Mouse (Mus musculus) bone marrow, adult 2 months (tissue): ENCODE measurements around the gene Kazald1. TPM values are rescaled to one million over a fixed set of nuclear protein-coding genes. Genes with fewer than 3 reads are reported as not detected.

ENCODE experiments used
- H3K27ac ChIP-seq: fragments of 200-500 bp; 2 replicates; pipeline ENCODE4 v1.5.1; 2012; ENCODE audit warnings: low read depth, mild to moderate bottlenecking, control low read depth, inconsistent platforms, low read length; ENCODE audit not compliant: control insufficient read depth, poor library complexity, insufficient read depth
- H3K4me1 ChIP-seq: fragments of 200-500 bp; 2 replicates; pipeline ENCODE4 v1.6.1; 2011; ENCODE audit warnings: low read length; ENCODE audit not compliant: control insufficient read depth, insufficient read depth
- H3K4me3 ChIP-seq: fragments of 200-500 bp; replicated peaks from 2 replicates; pipeline ENCODE3; 2011; ENCODE audit warnings: mild to moderate bottlenecking, low read depth, low read length, control low read depth; ENCODE audit not compliant: control insufficient read depth
- CTCF ChIP-seq: fragments of 200-500 bp; IDR thresholded peaks from 2 replicates; pipeline ENCODE4 v1.5.1; 2011; ENCODE audit warnings: low read length, control low read depth; ENCODE audit not compliant: control insufficient read depth, insufficient read depth
- POLR2A ChIP-seq: fragments of 200-500 bp; IDR thresholded peaks from 2 replicates; pipeline ENCODE4 v1.6.1; 2011; ENCODE audit warnings: low read depth, mild to moderate bottlenecking, control low read depth, low read length, borderline replicate concordance; ENCODE audit not compliant: control insufficient read depth
- WGBS: fragments of 180-500 bp; shearing (Covaris S2); methylation state at CpG from one replicate; pipeline ENCODE4 v1.1.7; 2018; 5-methylcytosine and 5-hydroxymethylcytosine counted together
- polyA plus RNA-seq: library from polyadenylated mRNA; stranded (reverse); fragments of >200 nt; gene quantifications from 2 replicates; pipeline ENCODE4 v1.2.4, GENCODE M21; 2011; ENCODE audit warnings: low replicate concordance; ENCODE audit not compliant: missing spikeins, insufficient read depth, insufficient read length

Gene Kazald1
- polyA plus RNA-seq, 1 experiment, result 2.2 TPM

DNA sequence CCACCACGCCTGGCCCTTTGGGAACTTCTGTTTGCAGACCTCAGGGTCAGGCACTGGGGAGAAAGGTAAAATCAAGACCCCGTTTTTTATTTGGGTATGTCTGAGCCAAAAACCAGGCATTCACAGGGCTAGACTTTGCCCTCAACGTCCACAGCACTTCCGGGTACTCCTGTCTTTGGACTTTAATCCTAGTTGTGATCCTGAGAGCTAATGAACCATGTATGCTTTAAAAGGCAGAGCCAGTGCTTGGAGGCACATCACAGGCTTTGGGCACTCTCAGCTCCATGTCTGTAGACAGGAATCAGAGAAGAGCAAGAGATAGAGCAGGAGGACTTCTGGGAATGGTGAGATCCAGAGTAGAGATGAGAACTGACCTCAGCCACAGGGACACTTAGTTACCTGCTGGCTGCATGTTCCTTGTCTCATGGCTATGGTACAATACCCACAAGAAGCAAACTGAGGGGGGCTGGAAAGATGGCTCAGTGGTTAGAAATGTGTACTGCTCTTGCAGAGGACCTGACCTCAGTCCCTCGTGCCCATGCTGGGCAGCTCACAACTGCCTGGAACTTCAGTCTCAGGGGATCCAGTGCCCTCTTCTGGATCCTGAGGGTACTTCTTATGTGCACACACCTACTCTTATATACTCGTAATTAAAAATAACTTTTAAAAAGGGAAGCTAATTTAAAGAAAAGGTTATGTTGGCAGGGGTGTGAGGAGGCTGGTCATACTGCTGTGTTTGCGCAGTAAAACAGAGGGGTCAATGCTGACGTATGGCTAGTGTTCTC lies 25.6 kb downstream of the Kazald1 start:
- TF ChIP-seq CTCF (no peak), POLR2A (no peak)
- Histone ChIP-seq H3K4me1 (no peaks in the 10 kb centered on the region), H3K4me3 (no peak overlapping the region), H3K27ac (no peak overlapping the region)
- 59% methylated on average over 8 of the region's 8 CpGs for WGBS

DNA sequence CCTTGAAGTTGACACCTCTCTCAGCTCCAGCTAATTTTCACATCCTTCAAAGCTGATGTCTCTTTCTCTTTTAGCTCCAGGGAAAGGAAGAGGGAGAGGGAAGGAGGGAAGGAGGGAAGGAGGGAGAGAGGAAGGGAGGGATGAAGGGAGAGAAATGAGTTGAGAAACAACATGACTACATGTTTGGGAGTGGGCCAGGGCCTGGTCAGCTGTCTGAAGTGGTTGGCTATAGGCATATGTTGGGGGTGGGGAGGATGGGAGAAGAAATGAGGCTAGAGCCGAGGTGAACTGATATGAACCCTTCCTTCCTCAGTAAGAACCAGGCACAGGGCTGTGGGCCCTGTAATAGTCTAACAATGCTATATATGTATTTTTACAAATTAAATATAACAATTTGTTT lies 30.6 kb downstream of the Kazald1 start:
- Histone ChIP-seq H3K27ac (no peak overlapping the region), H3K4me3 (no peak overlapping the region), H3K4me1 (no peaks in the 10 kb centered on the region)
- WGBS, result 21% methylated on average over 1 of the region's 1 CpGs
- no peak for TF ChIP-seq CTCF
- TF ChIP-seq POLR2A, result no peak

DNA sequence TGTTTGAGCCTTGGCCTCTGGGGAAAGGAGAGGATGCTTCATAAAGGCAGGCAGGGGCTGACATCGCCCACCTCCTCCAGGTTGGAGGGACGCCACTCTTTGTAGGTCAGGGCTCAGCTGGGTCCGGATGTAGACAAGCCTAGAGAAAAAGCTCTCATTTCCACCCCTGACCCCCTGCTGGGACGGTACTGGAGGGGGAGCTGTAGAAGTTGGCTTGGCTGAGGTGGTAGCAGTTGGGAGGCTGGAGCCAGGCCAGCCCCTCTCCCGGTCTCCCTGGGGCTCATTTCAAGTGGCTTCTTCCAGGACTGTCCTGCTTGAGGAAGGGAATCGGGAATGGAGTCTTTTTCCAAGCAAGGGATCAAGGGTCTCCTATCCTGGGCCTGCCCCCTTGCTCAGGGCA lies 31.6 kb downstream of the Kazald1 start:
- TF ChIP-seq POLR2A (no peak), CTCF (no peak)
- Histone ChIP-seq H3K27ac (no peak overlapping the region), H3K4me1 (no peaks in the 10 kb centered on the region), H3K4me3 (no peak overlapping the region)
- 46% methylated on average over 6 of the region's 6 CpGs for WGBS

DNA sequence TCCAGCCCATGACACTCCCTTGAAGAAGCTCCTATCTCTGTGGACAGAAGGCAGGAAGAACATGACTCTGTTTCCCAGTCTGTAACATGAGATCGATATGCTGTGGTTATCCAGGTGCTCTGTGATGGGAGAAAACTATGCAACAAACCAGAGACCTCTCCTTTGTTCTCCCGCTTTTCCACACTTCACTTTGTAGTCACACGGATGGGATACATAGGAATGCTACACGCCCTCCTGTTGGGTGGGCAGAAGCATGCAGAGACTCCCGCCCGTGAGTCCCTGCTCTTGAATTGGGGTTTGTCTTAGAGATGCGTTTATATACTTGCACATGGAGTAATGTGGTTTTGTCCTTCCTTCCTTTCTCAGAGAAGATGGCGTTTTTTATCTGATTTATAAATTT lies 35.6 kb downstream of the Kazald1 start:
- H3K27ac ChIP-seq, result no peak overlapping the region
- TF ChIP-seq CTCF (no peak), POLR2A (no peak)
- H3K4me1 ChIP-seq, result no peaks in the 10 kb centered on the region
- 29% methylated on average over 8 of the region's 8 CpGs for WGBS
- H3K4me3 ChIP-seq, result no peak overlapping the region

DNA sequence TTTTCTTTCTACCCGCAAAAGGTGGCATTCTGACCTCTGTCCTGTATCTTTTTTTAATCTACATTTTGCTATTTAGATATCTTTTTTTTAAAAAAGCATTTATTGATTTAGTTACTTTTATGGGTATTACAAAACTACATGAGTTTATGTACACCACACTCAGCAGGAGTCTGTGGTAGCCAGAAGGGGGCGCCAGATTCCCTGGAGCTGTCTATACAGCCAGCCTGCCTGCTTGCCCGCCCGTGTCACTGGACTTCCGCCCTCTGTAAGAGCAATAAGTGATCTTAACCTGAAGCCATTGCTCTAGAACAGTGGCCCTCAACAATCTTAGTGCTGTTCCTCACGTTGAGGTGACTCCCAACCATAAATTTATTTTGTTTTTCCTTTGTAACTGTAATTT lies 37.4 kb downstream of the Kazald1 start:
- no peaks in the 10 kb centered on the region for H3K4me1 ChIP-seq
- H3K4me3 ChIP-seq, result no peak overlapping the region
- WGBS, result 84% methylated on average over 6 of the region's 6 CpGs
- no peak for TF ChIP-seq POLR2A
- no peak for TF ChIP-seq CTCF
- H3K27ac ChIP-seq, result no peak overlapping the region

DNA sequence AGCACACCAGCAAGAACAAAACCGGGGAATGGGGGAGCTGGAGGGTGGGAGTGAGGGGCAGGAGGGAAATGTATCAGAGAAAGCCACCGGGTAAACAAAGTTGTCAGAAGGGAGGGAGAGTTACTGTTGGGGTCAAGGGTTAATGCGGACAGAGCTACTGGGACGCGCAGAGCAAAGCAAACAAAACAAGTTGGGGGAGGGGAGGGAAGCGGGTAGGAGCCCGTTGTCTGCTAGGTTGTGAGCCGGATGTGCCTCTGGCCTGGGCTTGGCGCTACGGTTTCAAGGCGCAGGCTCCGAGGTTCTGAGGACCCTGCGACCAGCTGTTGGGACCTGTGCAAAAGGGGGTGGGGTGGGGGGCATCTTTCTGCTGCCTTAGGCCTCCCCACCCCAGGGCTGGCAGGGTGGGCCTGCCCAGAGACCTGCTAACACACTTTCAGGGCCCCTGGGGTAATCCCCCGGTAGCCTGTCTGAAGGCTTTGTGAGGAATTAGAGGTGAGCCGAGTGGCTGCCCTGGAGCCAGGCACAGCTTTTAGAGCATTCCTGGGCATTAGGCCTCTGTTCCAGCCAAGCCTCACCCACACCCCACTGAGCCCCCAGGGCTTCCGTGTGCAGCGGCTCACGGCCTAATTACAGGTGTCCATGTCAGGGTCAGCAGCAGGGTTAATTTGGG lies 38.9 kb downstream of the Kazald1 start:
- Histone ChIP-seq H3K4me1 (no peaks in the 10 kb centered on the region), H3K4me3 (no peak overlapping the region), H3K27ac (no peak overlapping the region; the same call in 1 of the 2 replicates)
- TF ChIP-seq POLR2A, result no peak
- TF ChIP-seq CTCF, result no peak
- WGBS, result 34% methylated on average over 18 of the region's 18 CpGs

DNA sequence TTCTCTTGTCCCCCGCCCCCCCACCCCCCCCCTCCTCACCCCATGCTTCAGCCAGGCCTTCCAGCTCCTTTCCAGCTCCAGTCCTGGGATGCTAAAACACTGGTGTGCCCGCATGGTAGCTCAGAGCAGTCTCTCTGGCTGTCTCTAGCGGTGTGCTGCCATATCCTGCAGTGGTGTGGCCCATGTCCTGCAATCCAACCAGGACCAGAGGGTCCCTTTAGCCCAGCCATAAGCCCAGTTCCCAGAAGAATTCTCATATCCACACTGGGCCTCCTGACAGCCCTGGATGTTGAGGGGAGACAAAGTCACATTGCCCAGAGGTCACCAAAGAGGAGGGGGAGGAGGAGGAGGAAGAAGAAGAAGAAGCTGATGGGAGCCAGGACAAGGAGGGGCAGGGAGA lies 39.7 kb downstream of the Kazald1 start:
- Histone ChIP-seq H3K4me1 (no peaks in the 10 kb centered on the region), H3K4me3 (no peak overlapping the region), H3K27ac (no peak overlapping the region)
- TF ChIP-seq POLR2A, result no peak
- no peak for TF ChIP-seq CTCF
- 50% methylated on average over 3 of the region's 3 CpGs for WGBS

DNA sequence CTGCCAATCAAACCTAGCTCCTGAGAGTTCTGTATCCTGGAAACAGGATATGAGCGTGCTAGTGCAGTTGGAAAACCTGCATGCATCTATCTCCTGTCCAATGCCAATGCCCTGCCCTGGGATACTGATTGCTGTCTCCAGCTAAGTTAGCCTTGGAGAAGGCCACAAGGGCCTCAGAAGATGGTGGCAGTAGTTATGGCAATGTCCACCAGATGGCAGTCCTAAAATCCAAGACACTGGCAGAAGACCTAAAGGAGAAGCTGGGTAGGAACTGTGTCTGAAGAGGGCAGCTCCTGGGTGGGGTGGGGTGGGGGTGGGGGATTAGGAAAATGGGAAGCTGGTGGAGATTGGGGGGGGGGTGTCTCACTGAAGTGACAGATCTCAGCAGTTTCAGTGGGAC lies 41.8 kb downstream of the Kazald1 start:
- Histone ChIP-seq H3K4me3 (no peak overlapping the region), H3K27ac (no peak overlapping the region), H3K4me1 (no peaks in the 10 kb centered on the region)
- no peak for TF ChIP-seq POLR2A
- 0 out of 2 replicates have a peak, but pooled peaks have one; percentile 17 for TF ChIP-seq CTCF
- WGBS, result 36% methylated on average over 1 of the region's 1 CpGs

Other genes with a start within 250 kb of the Kazald1 start
- gene Slf2, start 144.1 kb upstream of the Kazald1 start, polyA plus RNA-seq, result 5.7 and 7.7 TPM in 2 replicates
- 1.2 and 6.5 TPM in 2 replicates for gene Sema4g, start 86.1 kb upstream of the Kazald1 start, polyA plus RNA-seq
- 6.2 and 13.5 TPM in 2 replicates for gene Twnk, start 69.6 kb upstream of the Kazald1 start, polyA plus RNA-seq
- gene Mrpl43, start 68.8 kb upstream of the Kazald1 start, polyA plus RNA-seq, result 18.7 and 23.9 TPM in 2 replicates
- gene Lzts2, start 60.8 kb upstream of the Kazald1 start, polyA plus RNA-seq, result 3.1 and 11.2 TPM in 2 replicates
- gene Pdzd7, start 29.5 kb upstream of the Kazald1 start, polyA plus RNA-seq, result not detected in 2 replicates
- gene Sfxn3, start 27.7 kb upstream of the Kazald1 start, polyA plus RNA-seq, result 8.1 and 13.5 TPM in 2 replicates
- not detected in 2 replicates for gene Tlx1, start 75.4 kb downstream of the Kazald1 start, polyA plus RNA-seq
- gene Lbx1, start 160.6 kb downstream of the Kazald1 start, polyA plus RNA-seq, result not detected in 2 replicates